8 mouse cellular contexts compared by ENCODE assay signal in the genomic region with DNA sequence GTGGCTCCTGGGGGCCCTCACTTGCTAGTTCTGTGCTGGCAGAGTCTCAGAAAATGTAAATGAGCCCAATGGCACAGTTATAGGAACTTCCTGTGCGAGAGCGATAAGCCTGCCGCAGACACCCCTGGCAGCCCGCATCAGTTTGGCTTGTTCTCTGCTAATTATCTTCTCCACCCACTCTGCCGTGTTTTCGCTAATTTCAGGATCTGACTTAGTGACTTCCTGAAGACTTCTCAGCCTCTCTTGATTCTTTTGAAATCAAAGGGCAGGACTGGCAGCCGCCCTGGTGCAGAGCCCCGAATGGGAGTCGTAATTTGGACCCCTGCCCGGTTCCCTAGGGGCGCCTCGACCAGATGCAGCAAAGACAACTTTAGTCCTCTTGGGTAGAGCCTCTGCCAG. TPM values are rescaled to one million over a fixed set of nuclear protein-coding genes. Genes with fewer than 3 reads are reported as not detected.
DNase-seq lines count a peak whose midpoint lies in the region; ATAC-seq lines count a peak whose summit lies in the region.

No protein-coding gene starts in this region.

- no peak for ATAC-seq in forebrain, embryonic 13.5 days
- ATAC-seq in limb, embryonic 15.5 days (ENCODE audit: insufficient number of reproducible peaks, low FRiP score, low TSS enrichment, low read depth): no peak

- WGBS in forebrain, embryonic 13.5 days: 35% methylated on average over 12 of the region's 12 CpGs
- 65% methylated on average over 12 of the region's 12 CpGs for WGBS in forebrain, embryonic 10.5 days
- 17% methylated on average over 12 of the region's 12 CpGs for WGBS in limb, embryonic 15.5 days

- peak overlapping the region; percentile 24 for H3K4me2 ChIP-seq in forebrain, embryonic 13.5 days
- peak overlapping the region; percentile 43 for H3K4me2 ChIP-seq in limb, embryonic 15.5 days

- H3K9ac ChIP-seq in forebrain, embryonic 13.5 days: no peak overlapping the region
- no peak overlapping the region for H3K9ac ChIP-seq in limb, embryonic 15.5 days

- H3K36me3 ChIP-seq in forebrain, embryonic 13.5 days (ENCODE audit: poor library complexity, severe bottlenecking): no peaks in the 10 kb centered on the region
- H3K36me3 ChIP-seq in forebrain, embryonic 10.5 days (replicated peaks): no peaks in the 10 kb centered on the region
- H3K36me3 ChIP-seq in limb, embryonic 15.5 days: no peaks in the 10 kb centered on the region

- no peaks in the 10 kb centered on the region for H3K27me3 ChIP-seq in forebrain, embryonic 13.5 days
- no peaks in the 10 kb centered on the region for H3K27me3 ChIP-seq in forebrain, embryonic 10.5 days (ENCODE audit: poor library complexity, severe bottlenecking)
- H3K27me3 ChIP-seq in limb, embryonic 15.5 days: no peaks in the 10 kb centered on the region

- H3K9me3 ChIP-seq in forebrain, embryonic 13.5 days (replicated peaks): no peaks in the 10 kb centered on the region
- no peaks in the 10 kb centered on the region for H3K9me3 ChIP-seq in forebrain, embryonic 10.5 days
- H3K9me3 ChIP-seq in limb, embryonic 15.5 days: no peaks in the 10 kb centered on the region

- H3K27ac ChIP-seq in forebrain, embryonic 13.5 days: no peak overlapping the region
- H3K27ac ChIP-seq in forebrain, embryonic 10.5 days: no peak overlapping the region
- no peak overlapping the region for H3K27ac ChIP-seq in limb, embryonic 15.5 days

- no peak overlapping the region for H3K4me3 ChIP-seq in forebrain, embryonic 13.5 days
- no peak overlapping the region for H3K4me3 ChIP-seq in forebrain, embryonic 10.5 days
- H3K4me3 ChIP-seq in limb, embryonic 15.5 days: peak overlapping the region; percentile 16

- peaks cover 12% of the 10 kb centered on the region; the same call in 1 of the 2 replicates for H3K4me1 ChIP-seq in forebrain, embryonic 13.5 days
- peaks cover 23% of the 10 kb centered on the region for H3K4me1 ChIP-seq in forebrain, embryonic 10.5 days
- peaks cover 10% of the 10 kb centered on the region for H3K4me1 ChIP-seq in limb, embryonic 15.5 days

- no peak for DNase-seq in forebrain, embryonic 10.5 days (ENCODE audit: extremely low spot score, low spot score)
- DNase-seq in spleen, adult 12 weeks (ENCODE audit: low spot score): peak; percentile 42
- DNase-seq in spleen, adult 18-20 months: no peak
- no peak for DNase-seq in frontal cortex, postnatal 10 days (ENCODE audit: low spot score in 2 of 2)
- no peak for DNase-seq in retina, embryonic 14.5 days (ENCODE audit: low spot score)
- DNase-seq in frontal cortex, postnatal 36 days (ENCODE audit: low spot score in 2 of 2): no peak

RNA-seq across cellular contexts. Expression of a gene that starts 19.8 kb away (rescaled TPM):
- 1.1 TPM in 2 replicates for polyA plus RNA-seq in forebrain, embryonic 13.5 days (2015; fragmentation: Nextera tagmentation; extraction: Ambion mirVana)
- 1.2 and 1.8 TPM in 2 replicates for polyA plus RNA-seq in forebrain, embryonic 10.5 days (2016; fragmentation: Nextera tagmentation; extraction: Ambion mirVana)
- polyA plus RNA-seq in limb, embryonic 15.5 days (2015; fragmentation: Nextera tagmentation; extraction: Ambion mirVana): 10.3 and 10.8 TPM in 2 replicates
